Mouse (Mus musculus): Measurements from ENCODE around the gene Bbof1. TPM values are rescaled to one million over a fixed set of nuclear protein-coding genes. Genes with fewer than 3 reads are reported as not detected.
A peak's percentile ranks its signal among the peaks of the same experiment; 100 is the strongest.

The Bbof1 gene
- total RNA-seq (2017), result 1.6 and 2.3 TPM in 2 replicates

DNA sequence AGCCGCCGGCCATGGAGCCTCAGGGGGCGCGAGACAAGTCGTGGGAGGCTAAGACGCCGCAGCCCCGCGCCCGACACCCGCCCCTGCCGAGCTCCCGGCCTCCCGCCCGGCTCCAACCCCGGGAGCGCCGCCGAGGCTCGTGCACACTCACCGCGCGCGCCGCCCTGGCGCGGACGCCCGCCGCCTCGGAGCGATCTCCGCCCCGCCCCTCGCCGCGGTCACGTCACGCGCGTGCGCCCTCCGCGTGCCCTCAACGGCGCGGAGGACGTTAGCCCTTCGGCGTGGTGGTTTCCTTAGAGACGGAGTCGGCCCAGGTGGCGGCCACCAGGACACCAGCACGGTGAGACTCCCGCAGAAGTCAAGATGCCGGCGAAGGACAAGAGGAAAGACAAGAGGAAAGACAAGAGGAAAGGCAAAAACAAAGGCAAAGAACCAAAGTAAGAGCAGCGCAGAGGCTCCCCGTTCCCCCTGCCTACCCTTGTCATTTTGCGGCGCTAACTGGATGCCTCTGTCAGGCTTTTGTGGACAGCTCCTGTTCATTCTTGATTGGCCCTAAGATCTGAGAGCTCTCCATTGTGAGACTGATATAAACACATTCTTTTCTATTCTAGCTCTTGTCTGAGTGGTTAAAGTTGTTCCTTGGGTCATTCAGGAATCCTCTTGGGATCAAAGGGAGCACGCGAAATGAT lies at the start of gene Bbof1, which contains the start of gene Entpd5:
Gene Bbof1, plus strand, starts transcription at position 253 of the 689 bp plus-strand sequence.
Gene Entpd5, minus strand, starts transcription at position 211 of the 689 bp plus-strand sequence.
- peak; percentile 77 for ATAC-seq (ENCODE audit: extremely low read depth, insufficient number of reproducible peaks, low FRiP score, poor library complexity, severe bottlenecking)

DNA sequence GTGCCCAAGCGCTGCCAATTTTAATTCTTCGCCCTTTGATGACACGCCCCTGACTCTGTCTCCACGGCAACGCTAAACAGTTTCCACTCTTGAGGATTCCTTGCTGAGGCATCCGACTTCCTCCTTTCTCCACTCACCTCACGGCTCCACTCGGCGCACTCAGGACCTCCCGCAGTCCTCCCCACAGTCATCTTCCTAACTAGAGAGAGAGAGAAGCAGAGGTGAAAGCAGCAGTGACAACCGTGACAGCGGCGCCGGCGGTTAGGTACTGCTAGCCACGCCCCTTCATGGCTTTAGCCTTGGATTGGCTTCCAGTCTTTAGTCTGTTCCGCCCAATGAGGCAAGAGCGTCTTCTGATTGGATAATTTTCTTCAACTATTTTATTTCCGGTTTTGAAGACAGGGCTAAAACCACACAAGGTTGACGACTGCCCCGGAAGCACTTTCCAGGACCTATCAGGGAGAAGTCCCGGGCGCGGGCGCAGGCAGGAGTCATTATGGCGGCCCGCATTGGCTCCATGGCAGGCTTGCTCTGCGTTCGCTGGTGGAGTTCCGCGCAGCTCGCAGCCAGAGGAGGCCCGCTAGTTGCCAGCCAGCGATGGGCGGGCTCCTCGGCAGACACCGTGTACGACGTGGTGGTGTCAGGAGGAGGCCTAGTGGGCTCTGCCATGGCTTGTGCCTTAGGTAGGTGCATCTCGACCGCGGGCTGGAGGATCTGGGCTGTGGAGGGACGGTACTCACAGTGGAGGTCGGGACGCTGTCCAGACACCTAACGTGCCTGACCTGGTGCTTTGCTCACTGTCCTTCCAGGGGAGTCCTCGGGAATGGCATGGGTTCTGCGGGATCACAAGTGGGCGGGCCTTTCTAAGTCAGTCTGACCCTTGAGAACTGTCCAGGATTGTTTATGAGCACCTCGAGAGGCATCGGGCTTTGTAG lies 47.0 kb upstream of the Bbof1 start, which contains the start of the genes Coq6 and Fam161b:
Gene Coq6, plus strand, starts transcription at position 103 of the 935 bp plus-strand sequence.
Gene Fam161b, minus strand, starts transcription at position 279 of the 935 bp plus-strand sequence.
- peak; percentile 93 for ATAC-seq (ENCODE audit: extremely low read depth, insufficient number of reproducible peaks, low FRiP score, poor library complexity, severe bottlenecking)

DNA sequence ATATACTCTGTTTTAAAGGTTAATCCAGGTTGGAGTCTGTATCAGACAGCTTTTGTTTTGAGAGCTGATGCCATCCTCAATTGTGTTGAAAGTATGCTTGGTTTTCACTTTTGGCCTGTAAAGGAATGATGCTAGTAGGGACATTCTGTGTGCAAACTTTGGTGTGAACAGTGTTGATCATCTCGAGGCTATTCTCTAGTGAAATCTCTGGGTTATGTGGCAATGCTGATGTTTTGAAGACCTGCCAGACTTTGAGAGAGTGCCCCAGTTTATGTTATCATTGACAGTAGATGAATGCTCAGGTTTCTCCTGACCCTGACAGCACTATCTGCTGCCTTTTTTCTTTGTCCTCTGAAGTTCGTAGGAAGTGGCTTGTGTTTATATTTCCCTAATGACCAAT lies 46.0 kb upstream of the Bbof1 start:
- no peak for ATAC-seq (ENCODE audit: extremely low read depth, insufficient number of reproducible peaks, low FRiP score, poor library complexity, severe bottlenecking)

GRCm38 (mm10) chr12:84364291-84364690 lies 44.6 kb upstream of the Bbof1 start:
- ATAC-seq (ENCODE audit: extremely low read depth, insufficient number of reproducible peaks, low FRiP score, poor library complexity, severe bottlenecking), result no peak

- ATAC-seq (ENCODE audit: extremely low read depth, insufficient number of reproducible peaks, low FRiP score, poor library complexity, severe bottlenecking), result no peak
Measured at GRCm38 (mm10) chr12:84365137-84365536, 43.7 kb upstream of the Bbof1 start.

DNA sequence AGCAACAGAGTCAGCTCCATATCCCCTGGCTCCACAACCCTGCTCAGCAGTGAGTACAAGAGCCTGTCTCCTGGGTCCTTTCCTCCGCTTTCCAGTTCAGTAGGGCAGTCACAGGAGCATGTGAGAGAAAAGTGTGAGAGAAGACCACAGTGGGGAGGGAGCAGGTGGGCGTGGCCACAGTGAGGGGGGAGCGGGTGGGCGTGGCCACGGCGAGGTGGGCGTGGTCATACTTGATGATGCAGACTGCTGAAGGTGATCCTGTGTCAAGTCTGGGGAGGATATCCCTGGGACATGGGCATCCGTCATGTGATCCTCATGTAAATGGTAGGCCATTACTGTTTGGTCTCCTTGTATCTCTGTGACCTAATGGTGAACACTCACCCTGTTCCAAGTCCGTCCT lies 41.9 kb upstream of the Bbof1 start:
- no peak for ATAC-seq (ENCODE audit: extremely low read depth, insufficient number of reproducible peaks, low FRiP score, poor library complexity, severe bottlenecking)

DNA sequence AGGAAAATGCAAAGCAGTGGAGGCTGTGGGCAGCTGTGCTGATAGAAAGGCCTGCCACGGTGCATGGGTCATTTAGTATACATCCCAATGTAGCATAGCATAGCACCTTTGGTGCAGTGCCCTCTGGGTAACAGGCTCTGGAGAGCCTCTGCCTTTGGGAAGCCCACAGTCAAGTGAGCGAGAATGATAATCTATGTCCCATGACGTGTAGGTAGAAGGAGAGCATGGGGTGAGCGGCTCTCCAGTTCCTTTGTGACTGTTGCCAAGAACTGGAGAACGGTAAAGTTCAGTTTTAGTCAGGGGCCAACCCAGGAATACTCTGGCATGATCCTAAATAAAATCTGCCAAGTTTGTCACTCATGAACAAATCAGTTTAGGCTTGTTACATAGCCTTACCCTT lies 37.2 kb upstream of the Bbof1 start:
- no peak for ATAC-seq (ENCODE audit: extremely low read depth, insufficient number of reproducible peaks, low FRiP score, poor library complexity, severe bottlenecking)

DNA sequence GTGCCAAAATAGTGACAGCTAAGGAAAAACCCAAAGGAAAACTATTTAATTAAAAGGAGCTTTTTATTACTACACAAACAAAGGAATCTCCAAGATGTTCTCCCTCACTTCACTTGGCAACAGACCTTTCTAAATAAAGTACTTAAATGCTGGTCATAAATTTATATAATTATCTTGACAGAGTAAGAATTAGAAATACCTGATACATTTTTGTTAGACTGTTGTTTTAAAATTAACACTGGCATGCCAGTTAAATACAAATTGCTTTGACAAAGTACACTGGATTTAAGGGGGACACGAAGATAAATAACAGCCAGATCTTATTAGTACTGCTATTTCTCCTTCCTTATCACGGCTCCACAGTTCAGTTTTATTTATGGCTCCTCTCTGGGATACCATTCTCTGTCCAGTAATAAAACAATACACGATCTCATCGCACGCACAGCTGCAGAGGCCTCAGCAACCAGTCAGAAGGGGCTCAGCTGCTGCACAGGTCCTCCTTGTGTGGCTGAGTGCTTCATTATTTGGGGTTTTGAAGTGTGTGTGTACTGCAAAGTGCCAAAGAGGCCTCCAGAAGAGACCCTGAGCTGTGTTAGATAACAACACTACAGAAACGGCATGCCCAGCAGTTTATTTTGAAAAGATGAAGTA lies 34.9 kb upstream of the Bbof1 start:
- no peak for ATAC-seq (ENCODE audit: extremely low read depth, insufficient number of reproducible peaks, low FRiP score, poor library complexity, severe bottlenecking)

DNA sequence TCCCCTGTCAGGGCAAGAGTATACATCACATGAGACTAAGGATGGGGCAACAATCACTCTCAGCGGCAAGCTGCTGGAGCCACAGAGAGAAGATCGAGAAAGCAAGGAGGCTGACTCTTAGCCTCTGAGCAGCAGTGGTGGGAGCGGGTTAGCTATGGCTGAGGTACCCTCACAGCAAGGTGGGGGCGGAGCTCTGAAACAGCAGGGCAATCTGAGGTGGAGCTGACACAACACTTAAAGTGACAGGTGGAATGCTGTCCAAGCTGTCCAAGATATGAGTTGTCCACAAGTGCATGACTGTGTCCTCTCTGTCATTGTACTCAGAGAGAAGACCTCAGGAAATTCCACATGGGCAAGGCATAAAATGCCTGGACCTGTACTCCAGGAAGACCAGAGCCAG lies 26.5 kb upstream of the Bbof1 start:
- no peak for ATAC-seq (ENCODE audit: extremely low read depth, insufficient number of reproducible peaks, low FRiP score, poor library complexity, severe bottlenecking)

DNA sequence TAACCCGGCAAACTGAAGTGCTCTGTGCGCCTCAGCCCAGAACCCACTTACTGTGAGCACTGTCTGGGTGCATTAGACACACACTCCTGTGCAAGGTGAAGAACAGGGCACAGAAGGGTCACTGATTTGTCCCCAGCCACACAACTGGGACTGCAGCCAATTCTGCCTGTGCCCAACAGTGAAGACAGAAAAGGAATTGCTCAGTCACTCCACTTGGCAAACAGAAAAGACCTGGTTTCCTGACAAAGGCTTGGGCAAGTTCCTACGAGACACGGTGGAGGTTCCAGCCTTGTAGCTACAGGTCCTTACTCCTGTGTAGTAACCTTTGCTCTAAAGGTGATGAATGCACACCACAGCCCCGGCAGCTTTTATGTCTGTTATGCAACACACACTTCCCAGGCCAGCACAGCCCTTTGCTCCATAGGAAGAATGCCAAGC lies 24.2 kb upstream of the Bbof1 start:
- ATAC-seq (ENCODE audit: extremely low read depth, insufficient number of reproducible peaks, low FRiP score, poor library complexity, severe bottlenecking), result no peak

DNA sequence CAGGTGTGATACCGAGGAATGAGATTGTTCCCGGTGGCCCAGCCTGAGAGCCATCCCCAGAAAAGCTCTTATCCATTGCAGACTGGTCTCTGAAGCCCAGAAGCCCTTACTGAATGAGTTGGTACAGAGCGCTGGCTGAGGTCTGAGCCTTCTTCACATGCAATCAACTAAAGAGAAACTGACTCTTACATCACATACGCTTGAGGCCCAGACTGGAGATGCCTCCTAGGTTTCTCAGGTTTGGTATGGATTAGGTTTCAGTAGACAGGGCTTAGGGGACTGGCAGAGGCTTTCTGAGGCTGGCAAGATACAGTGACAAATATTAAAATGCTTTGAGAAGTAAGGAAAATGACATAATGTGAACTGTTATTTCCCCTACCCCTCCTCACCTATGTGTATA lies 23.5 kb upstream of the Bbof1 start:
- no peak for ATAC-seq (ENCODE audit: extremely low read depth, insufficient number of reproducible peaks, low FRiP score, poor library complexity, severe bottlenecking)

GRCm38 (mm10) chr12:84388097-84388496 lies 20.8 kb upstream of the Bbof1 start:
- ATAC-seq (ENCODE audit: extremely low read depth, insufficient number of reproducible peaks, low FRiP score, poor library complexity, severe bottlenecking), result peak; percentile 15; the same call in 1 of the 2 replicates

DNA sequence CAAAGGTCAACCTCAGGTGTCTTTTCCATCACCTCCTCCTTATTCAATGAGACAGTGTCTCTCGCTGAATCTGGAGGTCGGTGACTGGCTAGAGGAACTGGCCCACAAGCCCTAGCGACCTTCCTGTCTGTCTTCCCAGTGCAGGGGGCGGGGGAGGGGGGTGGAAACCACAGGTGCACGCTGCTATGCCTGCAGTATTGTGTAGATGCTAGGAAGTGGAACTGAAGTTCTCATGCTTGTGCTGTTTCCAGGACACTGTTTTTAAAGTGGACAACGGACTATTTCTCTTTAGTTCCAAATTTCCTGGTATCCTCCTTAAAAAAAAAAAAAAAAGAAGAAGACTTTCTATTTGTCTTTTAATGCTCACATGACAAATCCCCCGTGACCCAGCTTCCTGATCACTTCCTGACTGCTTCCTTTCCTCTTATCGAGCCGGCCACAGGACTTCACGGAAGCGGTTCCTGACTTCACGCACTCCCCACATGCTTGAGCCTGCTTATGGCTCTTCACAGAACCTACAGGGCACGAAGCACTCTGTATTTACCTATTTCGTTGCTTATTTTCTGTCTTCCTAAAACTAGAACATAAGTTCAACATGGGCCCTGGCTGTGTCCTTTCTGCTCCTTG lies 20.0 kb upstream of the Bbof1 start:
- ATAC-seq (ENCODE audit: extremely low read depth, insufficient number of reproducible peaks, low FRiP score, poor library complexity, severe bottlenecking), result peak; percentile 62

DNA sequence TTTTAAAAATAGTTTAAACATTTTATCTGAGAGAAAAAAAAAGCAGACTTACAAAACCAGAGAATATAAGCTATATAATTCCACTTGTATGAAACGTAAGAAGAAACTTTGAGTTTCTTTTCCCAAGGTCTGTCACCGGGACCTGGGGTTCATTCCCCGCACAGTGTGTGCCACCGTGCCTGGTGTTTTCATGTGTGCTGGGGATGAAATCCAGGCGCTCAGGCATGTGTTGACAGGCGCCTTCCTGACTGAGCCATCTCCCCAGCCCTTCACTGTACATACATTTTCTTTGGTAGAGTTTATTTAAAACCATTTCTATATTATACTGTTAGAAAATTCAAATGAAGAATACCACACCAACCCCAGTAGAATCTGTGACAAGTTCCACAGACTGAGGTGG lies 18.5 kb upstream of the Bbof1 start:
- ATAC-seq (ENCODE audit: extremely low read depth, insufficient number of reproducible peaks, low FRiP score, poor library complexity, severe bottlenecking), result no peak

DNA sequence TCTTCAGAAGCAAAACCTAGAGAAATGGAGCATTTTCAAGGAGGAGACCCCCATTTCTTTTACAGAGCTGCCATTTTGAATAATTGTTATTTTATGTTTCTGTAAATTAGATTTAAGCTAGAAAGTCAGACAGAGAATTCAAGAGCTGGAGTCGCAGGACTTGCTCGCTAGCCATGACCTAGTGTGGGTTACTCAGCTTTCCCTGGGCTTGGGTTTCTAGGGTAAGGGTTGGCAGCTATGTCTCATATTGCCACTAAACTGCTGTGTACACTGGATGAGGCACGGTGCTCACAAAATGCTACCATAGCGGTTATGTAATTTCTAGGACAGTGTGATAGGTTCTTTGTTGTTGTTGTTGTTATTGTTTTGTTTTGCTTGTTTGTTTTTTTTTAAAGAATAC lies 16.2 kb upstream of the Bbof1 start:
- no peak for ATAC-seq (ENCODE audit: extremely low read depth, insufficient number of reproducible peaks, low FRiP score, poor library complexity, severe bottlenecking)

GRCm38 (mm10) chr12:84393847-84394246 lies 15.0 kb upstream of the Bbof1 start:
- ATAC-seq (ENCODE audit: extremely low read depth, insufficient number of reproducible peaks, low FRiP score, poor library complexity, severe bottlenecking), result no peak

- no peak for ATAC-seq (ENCODE audit: extremely low read depth, insufficient number of reproducible peaks, low FRiP score, poor library complexity, severe bottlenecking)
Measured at GRCm38 (mm10) chr12:84396947-84397679, 11.8 kb upstream of the Bbof1 start.

DNA sequence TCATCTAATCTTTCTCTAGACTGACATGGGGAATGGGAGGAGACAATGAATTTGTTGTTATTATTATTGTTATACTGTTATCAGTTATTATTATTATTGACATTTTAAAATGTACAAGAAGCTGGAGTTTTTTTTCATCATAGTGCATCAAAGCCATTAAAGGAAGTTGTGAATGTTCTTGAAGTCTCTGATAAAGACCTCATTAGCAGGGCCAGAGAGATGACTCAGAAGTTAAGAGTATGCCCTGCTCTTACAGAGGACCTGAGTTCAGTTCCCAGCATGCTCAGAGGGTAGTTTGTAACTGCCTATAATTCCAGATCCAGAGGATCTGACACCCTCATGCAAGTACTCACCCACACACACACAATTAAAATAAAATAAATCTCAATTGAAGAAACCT lies 11.2 kb upstream of the Bbof1 start:
- no peak for ATAC-seq (ENCODE audit: extremely low read depth, insufficient number of reproducible peaks, low FRiP score, poor library complexity, severe bottlenecking)
